Mouse (Mus musculus) A20 (cell line): Measurements from ENCODE around the gene Gm1110.
"Not testable (repeated sequence)": the region's sequence is repeated elsewhere in the genome, so short reads cannot be mapped to it uniquely, and the experiment has no call there.

Experiments used
- DNase-seq: peaks from one replicate; pipeline ENCODE4 v3.0.0-alpha.2; 2011; ENCODE audit warnings: low read depth, low spot score

The Gm1110 gene

DNA sequence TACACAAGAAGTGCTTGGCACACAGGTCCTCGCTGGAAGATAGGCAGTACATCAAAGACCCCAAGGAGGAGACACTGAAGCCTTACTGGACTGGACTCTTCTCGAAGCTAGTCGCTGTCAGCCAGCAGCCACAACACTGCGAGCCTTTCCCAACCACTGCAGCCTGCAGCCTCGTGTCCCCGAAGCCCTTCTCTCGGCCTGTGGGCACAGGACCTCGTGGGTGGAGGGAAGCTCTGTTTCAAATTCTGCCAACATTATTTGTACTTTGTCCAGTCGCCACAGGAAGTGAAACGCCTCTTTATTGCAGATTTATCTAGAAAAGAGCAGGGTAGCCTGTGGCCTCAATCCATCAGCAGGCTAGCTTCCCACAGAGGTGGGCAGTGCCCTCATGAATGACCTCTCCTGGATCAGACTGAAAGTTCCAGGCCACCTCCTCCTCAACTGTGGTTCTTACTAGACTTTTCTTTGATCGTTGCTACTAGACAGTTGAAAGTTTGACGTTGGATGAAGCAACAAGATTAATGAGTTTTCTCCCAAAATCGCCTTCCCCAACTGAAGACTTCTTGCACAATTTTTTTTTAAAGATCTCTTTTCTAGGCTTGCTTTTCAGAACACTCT is at the start of gene Gm1110:
Gene Gm1110, minus strand, starts transcription at position 203 of the 618 bp plus-strand sequence.
- DNase-seq: no peak

DNA sequence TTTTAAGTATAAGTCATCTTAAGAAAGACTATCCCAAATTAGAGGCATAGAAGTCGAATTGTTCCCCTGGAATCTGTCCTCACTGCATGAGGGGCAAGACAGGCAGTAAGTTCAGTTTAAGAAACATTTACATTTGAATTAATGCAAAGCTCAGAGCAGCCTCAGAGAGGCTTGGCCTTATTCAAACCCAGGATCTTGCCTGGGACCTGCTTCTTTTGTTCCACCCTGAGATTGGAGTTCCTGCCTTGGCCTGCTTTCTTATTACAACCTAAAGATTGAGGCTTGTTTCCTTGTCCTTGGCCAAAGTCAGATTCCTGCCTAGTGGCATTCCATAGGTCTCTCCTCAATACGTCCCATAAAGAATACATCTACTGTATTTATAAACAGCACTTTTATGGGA is 24.9 kb upstream of the Gm1110 start:
- no peak for DNase-seq

DNA sequence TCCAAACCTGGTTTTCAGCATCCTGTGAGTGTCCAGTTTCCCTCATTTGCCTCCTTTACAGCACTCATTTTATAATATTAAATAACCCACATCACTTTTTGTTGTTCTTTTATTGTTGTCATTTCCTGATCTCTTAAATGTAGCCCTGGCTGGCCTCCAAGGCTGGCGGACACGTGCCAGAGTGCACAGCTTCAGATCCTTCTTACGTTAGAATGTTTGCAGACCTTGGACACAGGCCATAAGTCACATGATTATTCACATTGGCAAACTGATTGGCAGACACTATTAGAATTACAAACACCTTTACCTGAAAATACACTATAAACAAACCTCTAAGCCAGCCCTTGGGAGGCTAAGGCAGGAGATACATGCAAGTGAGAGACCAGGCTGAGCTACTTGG is 1.2 kb upstream of the Gm1110 start:
- DNase-seq: no peak

DNA sequence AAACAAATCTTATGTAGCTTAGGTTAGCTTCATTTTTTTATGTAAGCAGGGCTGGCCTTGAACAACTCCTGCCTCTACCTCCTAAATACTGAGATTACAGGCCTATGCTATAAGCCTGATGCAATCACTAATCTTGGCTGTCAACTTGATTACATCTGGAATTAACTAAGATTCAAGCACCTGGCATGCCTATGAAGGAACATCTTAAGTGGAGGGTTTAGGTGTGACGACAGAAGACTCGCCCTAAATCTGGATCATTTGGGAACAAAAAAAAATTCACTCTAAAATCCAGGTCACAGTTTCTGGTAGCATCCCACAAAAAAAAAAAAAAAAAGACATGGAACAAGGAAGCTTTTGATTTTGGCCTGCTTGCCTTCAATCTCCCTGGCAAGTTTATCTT is 3.1 kb downstream of the Gm1110 start:
- DNase-seq: no peak

DNA sequence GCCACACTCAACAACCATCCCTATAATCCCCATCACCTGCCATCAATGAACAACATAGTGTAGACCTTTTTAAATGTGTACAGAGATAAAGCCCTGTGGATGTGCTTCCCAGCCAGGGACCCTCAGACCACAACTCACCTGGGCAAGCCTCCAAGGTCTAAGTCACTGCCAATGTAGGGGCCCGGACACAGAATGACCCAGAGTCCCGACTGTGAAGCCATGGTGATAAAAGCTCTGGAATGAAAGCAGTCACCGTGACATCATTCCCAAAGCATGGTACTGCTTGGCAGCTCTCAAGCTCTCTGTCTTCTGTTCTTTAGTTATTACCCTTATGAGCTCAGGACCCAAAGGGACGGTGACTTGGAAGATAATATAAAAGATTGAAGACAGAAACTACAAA is 9.8 kb downstream of the Gm1110 start:
- no peak for DNase-seq

DNA sequence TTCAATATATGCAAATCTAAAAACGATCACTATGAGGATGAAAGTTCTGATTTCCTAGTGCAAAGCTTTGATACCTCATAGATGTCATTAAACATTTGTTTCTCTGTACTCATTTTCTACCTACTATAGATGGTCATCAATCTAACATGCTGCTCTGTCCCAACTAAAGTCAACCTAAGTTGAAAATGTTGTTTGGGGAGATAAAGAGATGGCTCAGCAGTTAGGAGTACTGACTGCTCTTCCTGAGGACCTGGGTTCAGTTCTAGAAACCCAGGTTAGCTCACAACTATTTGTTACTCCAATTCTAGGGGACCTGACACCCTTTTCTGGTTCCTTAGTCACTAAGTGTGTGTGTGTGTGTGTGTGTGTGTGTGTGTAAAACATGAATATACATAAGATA is 11.7 kb downstream of the Gm1110 start:
- DNase-seq: no peak

DNA sequence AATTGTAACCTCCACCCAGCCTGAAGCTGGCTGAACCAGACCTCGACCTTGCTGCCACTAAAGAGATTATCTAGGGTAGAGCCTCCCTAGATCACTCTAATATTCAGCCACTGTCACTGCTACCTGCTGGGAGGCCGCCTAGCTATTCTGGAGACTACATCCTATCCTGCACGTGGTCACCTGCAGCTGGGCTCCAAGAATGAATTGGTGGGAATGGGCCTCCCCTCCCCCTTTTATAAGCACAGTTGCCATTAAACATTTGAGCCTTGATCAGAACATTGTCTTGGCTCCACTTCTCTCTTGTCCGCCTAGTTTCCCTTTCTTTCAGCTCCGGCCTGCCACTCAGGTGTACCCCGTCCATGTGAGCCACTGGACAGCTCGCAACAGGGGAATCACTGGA is 53.1 kb downstream of the Gm1110 start:
- not testable (repeated sequence) for DNase-seq

DNA sequence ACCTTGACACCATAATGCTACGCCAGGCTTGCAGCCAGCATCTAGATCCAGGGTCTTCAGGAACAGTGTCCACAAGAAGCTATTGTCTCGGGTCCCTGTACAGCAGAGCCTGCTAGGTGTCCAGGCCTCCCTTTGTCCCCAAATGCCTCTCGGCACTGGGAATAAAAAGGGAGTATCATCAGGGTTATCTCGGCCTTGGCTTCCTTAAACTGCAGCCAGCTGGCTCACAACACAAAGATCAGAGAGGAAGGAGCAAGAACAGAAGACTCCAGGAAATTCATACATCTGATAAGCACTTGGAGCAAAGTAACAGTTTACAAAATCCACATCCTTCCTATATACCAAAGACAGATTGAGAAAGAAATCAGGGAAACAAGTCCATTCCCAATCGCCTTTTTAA is 62.2 kb downstream of the Gm1110 start, which contains the start of gene Glb1l3:
Gene Glb1l3, minus strand, starts transcription at position 140 of the 400 bp plus-strand sequence.
- no peak for DNase-seq

DNA sequence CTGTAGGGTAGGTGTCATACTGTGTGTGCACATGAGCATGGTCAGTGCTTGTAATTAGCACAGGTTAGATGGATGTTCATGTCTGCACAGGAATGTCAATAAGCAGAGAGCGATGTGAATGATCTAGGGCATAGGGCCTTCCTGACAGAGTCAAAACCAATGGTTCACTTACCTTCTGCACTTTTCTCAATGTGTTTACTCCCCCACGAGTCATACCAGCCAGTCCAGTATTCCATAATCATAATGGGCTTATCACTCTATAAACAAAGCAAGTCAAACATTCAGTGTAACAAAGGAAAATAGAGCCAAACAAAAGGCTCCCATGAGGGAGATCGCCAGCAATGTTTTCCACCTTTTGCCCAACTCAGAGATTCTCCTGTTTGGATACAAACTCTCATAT is 91.8 kb downstream of the Gm1110 start:
- DNase-seq: no peak
